Mouse (Mus musculus) kidney, postnatal 0 days (tissue): ENCODE results near the gene Pdia6. TPM values are rescaled to one million over a fixed set of nuclear protein-coding genes. Genes with fewer than 3 reads are reported as not detected.

Experiments
- ATAC-seq: fragments of 200-750 bp; cut with Nextera tagmentation; replicated peaks from 2 replicates; pipeline ENCODE4 v1.8.0; 2017; ENCODE audit warnings: low read depth, moderate number of reproducible peaks, moderate TSS enrichment, moderate library complexity; ENCODE audit not compliant: low FRiP score
- DNase-seq: peaks from one replicate; pipeline ENCODE4 v3.0.0-alpha.2; 2016; ENCODE audit warnings: low spot score
- H3K27ac ChIP-seq: fragments of 300-500 bp; sonication (generic); 2 replicates; pipeline ENCODE4 v1.5.1; 2014; ENCODE audit warnings: mild to moderate bottlenecking
- H3K27me3 ChIP-seq: fragments of 300-500 bp; sonication (generic); 2 replicates; pipeline ENCODE4 v1.6.1; 2014; ENCODE audit warnings: low read length, mixed read lengths; ENCODE audit not compliant: insufficient read depth
- H3K36me3 ChIP-seq: fragments of 300-500 bp; sonication (generic); 2 replicates; pipeline ENCODE4 v1.6.1; 2014; ENCODE audit warnings: low read length, mixed read lengths; ENCODE audit not compliant: insufficient read depth
- H3K4me1 ChIP-seq: fragments of 300-500 bp; sonication (generic); replicated peaks from 2 replicates; pipeline ENCODE4 v1.6.1; 2014; ENCODE audit warnings: antibody characterized with exemption, low read length, mixed read lengths; ENCODE audit not compliant: insufficient read depth
- H3K4me2 ChIP-seq: fragments of 300-500 bp; sonication (generic); 2 replicates; pipeline ENCODE4 v1.6.1; 2014; ENCODE audit warnings: mild to moderate bottlenecking, low read length, moderate library complexity, mixed read lengths
- H3K4me3 ChIP-seq: fragments of 300-500 bp; sonication (generic); replicated peaks from 2 replicates; pipeline ENCODE4 v1.5.1; 2014; ENCODE audit warnings: low read depth, low read length
- H3K9ac ChIP-seq: fragments of 300-500 bp; sonication (generic); 2 replicates; pipeline ENCODE4 v1.6.1; 2014; ENCODE audit warnings: low read depth, low read length
- H3K9me3 ChIP-seq: fragments of 300-500 bp; sonication (generic); replicated peaks from 2 replicates; pipeline ENCODE4 v1.6.1; 2016; ENCODE audit warnings: low read length, inconsistent platforms, mixed read lengths
- CTCF ChIP-seq: IDR thresholded peaks from 2 replicates; pipeline ENCODE4 v1.5.1; 2016; ENCODE audit warnings: antibody characterized with exemption, low read depth, mild to moderate bottlenecking, moderate library complexity
- WGBS: fragments of 180-500 bp; shearing (Covaris S2); extraction: QIAGEN DNeasy Blood & Tissue Kit; methylation state at CpG from one replicate; pipeline ENCODE4 v1.1.7; 2014; 5-methylcytosine and 5-hydroxymethylcytosine counted together
- polyA plus RNA-seq: library from polyadenylated mRNA; unstranded; fragments of >200 nt; fragmentation: Nextera tagmentation; extraction: Ambion mirVana; gene quantifications from 2 replicates; pipeline ENCODE4 v1.2.1, GENCODE M21; 2015

Gene Pdia6
- polyA plus RNA-seq, 1 experiment from 2014 or later: 418 TPM

GRCm38 (mm10) chr12:17271272-17271671, 4.9 kb downstream of the Pdia6 start:
- H3K36me3 ChIP-seq: peaks cover 41% of the 10 kb centered on the region
- ATAC-seq (no peak), DNase-seq (peak; percentile 30)
- 64% methylated on average over 1 of the region's 1 CpGs for WGBS
- no peak overlapping the region for H3K9ac ChIP-seq
- H3K4me1 ChIP-seq: peaks cover 11% of the 10 kb centered on the region
- no peaks in the 10 kb centered on the region for H3K27me3 ChIP-seq
- H3K4me2 ChIP-seq: no peak overlapping the region
- H3K27ac ChIP-seq: no peak overlapping the region
- H3K9me3 ChIP-seq: no peaks in the 10 kb centered on the region
- no peak overlapping the region for H3K4me3 ChIP-seq
- TF ChIP-seq CTCF: peak; percentile 55

DNA sequence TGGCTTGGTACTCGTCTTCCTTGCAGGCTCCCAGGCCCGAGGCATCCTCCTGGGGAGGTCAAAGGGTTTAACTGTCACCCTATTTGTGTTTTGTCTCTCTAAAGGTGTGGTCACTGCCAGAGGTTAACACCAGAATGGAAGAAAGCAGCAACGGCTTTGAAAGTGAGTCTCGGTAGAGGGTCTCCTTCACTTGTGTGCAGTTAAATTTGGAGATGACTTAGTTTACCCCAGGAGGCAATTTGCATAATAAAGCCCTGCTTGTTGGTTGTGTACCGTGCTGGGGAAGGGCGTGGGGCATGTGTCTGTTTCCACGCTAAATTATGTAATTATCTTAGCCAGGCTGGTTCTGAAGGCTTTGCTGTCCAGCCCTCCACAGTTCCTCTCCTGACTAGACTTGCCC, 7.5 kb downstream of the Pdia6 start:
- H3K27ac ChIP-seq: no peak overlapping the region
- H3K36me3 ChIP-seq: peaks cover 66% of the 10 kb centered on the region
- H3K4me2 ChIP-seq: no peak overlapping the region
- WGBS: 79% methylated on average over 7 of the region's 7 CpGs
- TF ChIP-seq CTCF: no peak
- 0 out of 2 replicates have a peak, but pooled peaks cover 5% of the 10 kb centered on the region for H3K4me1 ChIP-seq
- no peak overlapping the region for H3K9ac ChIP-seq
- H3K9me3 ChIP-seq: no peaks in the 10 kb centered on the region
- no peak for ATAC-seq
- no peak overlapping the region for H3K4me3 ChIP-seq
- no peaks in the 10 kb centered on the region for H3K27me3 ChIP-seq
- no peak for DNase-seq

DNA sequence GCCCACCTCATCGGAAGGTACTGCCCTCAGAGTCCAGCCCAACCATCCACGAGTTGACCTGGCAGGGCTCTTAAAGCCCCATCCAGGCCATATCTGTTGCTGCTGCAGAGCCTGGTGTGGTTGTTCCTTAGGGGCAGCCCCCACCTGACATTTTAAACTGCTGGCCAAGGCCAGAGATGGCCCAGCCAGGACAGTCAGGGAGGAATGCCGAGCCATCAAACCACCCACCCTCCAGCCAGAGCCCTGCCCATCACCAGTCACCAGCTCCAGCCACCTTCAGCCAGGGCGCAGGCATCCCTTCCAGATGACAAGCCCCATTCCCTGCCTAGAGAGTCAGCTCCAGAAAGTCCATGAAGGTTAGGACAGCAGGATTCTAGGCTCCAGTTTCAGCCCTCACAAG, 22.2 kb downstream of the Pdia6 start:
- no peak for ATAC-seq
- H3K4me1 ChIP-seq: no peaks in the 10 kb centered on the region

DNA sequence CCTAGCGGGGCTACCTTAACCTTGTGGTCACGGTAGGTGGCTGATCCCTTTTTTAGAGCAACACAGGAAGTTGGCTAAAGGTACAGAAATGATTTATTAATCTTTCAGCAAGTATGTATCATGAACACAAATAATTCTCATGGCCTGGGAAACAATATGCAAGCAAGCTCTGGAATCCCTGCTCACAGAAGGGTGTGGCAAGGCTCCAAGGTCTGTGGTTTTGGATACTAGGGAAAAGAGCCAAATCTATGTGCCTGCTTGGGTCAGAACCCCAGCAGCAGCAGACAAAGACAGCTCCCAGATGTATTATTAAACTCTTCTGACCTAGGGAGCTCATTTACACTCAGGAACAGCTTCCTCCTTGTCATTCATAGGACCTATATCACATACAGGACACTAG, 22.7 kb downstream of the Pdia6 start:
- peak; percentile 14 for DNase-seq
- no peak for ATAC-seq
- no peak for TF ChIP-seq CTCF
- Histone ChIP-seq H3K27me3 (no peaks in the 10 kb centered on the region), H3K9ac (no peak overlapping the region), H3K4me3 (no peak overlapping the region), H3K36me3 (peaks cover 12% of the 10 kb centered on the region), H3K9me3 (no peaks in the 10 kb centered on the region), H3K27ac (no peak overlapping the region), H3K4me2 (no peak overlapping the region), H3K4me1 (no peaks in the 10 kb centered on the region)
- 41% methylated on average over 2 of the region's 2 CpGs for WGBS

More for the DNA sequence above, 22.2 kb downstream of the Pdia6 start:
- Histone ChIP-seq H3K27ac (no peak overlapping the region), H3K4me2 (no peak overlapping the region), H3K4me3 (no peak overlapping the region), H3K9ac (no peak overlapping the region), H3K27me3 (no peaks in the 10 kb centered on the region), H3K9me3 (no peaks in the 10 kb centered on the region), H3K36me3 (peaks cover 18% of the 10 kb centered on the region)
- TF ChIP-seq CTCF: no peak
- no peak for DNase-seq
- WGBS: 69% methylated on average over 4 of the region's 4 CpGs

DNA sequence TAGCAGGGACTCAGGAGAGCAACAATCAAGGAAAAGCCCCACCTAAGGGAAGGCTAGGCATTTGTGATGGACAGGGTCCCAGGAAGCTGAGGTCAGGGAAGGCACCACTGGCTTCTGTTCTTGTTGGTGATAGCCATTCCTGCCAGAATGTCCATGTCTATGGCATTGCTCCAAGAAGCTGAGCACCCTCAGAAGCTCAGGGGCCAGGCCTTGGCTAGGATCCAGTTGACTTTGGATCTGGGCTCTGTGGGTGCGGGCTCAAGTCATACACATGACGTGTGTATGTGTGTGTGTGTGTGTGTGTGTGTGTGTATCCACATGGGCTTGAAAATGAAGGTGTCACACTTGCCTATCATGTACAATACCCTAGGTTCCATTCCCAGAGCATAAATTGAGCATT, 23.6 kb downstream of the Pdia6 start:
- Histone ChIP-seq H3K4me1 (no peaks in the 10 kb centered on the region), H3K9ac (no peak overlapping the region), H3K27ac (no peak overlapping the region), H3K36me3 (peaks cover 4% of the 10 kb centered on the region), H3K9me3 (no peaks in the 10 kb centered on the region), H3K27me3 (no peaks in the 10 kb centered on the region), H3K4me3 (no peak overlapping the region), H3K4me2 (no peak overlapping the region)
- DNase-seq (no peak), ATAC-seq (no peak)
- WGBS: 84% methylated on average over 2 of the region's 2 CpGs
- no peak for TF ChIP-seq CTCF

- Histone ChIP-seq H3K27me3 (no peaks in the 10 kb centered on the region), H3K36me3 (no peaks in the 10 kb centered on the region), H3K27ac (no peak overlapping the region), H3K9me3 (no peaks in the 10 kb centered on the region), H3K4me3 (no peak overlapping the region), H3K4me1 (no peaks in the 10 kb centered on the region), H3K9ac (no peak overlapping the region), H3K4me2 (no peak overlapping the region)
- 57% methylated on average over 4 of the region's 4 CpGs for WGBS
- TF ChIP-seq CTCF: no peak
- ATAC-seq (no peak), DNase-seq (no peak)
These were observed 24.2 kb downstream of the Pdia6 start for GRCm38 (mm10) chr12:17290569-17290968.

DNA sequence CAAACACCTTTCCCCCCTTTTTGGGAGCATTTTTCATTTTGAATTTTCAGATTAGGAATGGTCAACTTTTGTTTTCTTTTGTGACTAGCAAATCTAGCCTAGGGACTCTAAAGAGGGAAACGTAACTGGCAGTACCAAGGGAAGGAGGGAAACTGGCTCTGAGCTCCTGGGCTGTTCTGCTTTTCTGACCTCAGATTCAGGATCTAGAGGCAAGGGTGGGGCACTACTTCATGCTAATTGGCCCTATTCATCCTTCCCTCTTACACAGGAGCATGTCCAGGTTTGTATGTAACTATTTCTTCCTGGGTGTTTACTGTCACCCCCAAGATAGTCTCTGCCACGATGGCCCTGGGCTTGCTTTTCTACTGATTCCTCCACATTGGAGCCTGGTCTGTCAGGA, 30.6 kb downstream of the Pdia6 start:
- ATAC-seq (no peak), DNase-seq (no peak)

More for the DNA sequence above, 30.6 kb downstream of the Pdia6 start:
- Histone ChIP-seq H3K36me3 (no peaks in the 10 kb centered on the region), H3K27me3 (no peaks in the 10 kb centered on the region), H3K27ac (no peak overlapping the region), H3K9ac (no peak overlapping the region), H3K4me3 (no peak overlapping the region), H3K9me3 (no peaks in the 10 kb centered on the region), H3K4me1 (no peaks in the 10 kb centered on the region), H3K4me2 (no peak overlapping the region)
- no peak for TF ChIP-seq CTCF
- 44% methylated on average over 2 of the region's 2 CpGs for WGBS
